Mouse (Mus musculus) lung, postnatal 25 days (tissue): ENCODE measurements around the gene Nme7.

Source experiments
- DNase-seq: peaks from one replicate; pipeline ENCODE4 v3.0.0; 2022; ENCODE audit warnings: low spot score

Gene Nme7

GRCm38 (mm10) chr1:164384354-164384753 is 80.4 kb downstream of the Nme7 start:
- DNase-seq: no peak

- no peak for DNase-seq
Observed at GRCm38 (mm10) chr1:164384972-164385371, 81.1 kb downstream of the Nme7 start.

- DNase-seq: no peak
Observed at GRCm38 (mm10) chr1:164389743-164390142, 85.8 kb downstream of the Nme7 start.

- no peak for DNase-seq
Observed at GRCm38 (mm10) chr1:164392176-164392575, 88.3 kb downstream of the Nme7 start.

DNA sequence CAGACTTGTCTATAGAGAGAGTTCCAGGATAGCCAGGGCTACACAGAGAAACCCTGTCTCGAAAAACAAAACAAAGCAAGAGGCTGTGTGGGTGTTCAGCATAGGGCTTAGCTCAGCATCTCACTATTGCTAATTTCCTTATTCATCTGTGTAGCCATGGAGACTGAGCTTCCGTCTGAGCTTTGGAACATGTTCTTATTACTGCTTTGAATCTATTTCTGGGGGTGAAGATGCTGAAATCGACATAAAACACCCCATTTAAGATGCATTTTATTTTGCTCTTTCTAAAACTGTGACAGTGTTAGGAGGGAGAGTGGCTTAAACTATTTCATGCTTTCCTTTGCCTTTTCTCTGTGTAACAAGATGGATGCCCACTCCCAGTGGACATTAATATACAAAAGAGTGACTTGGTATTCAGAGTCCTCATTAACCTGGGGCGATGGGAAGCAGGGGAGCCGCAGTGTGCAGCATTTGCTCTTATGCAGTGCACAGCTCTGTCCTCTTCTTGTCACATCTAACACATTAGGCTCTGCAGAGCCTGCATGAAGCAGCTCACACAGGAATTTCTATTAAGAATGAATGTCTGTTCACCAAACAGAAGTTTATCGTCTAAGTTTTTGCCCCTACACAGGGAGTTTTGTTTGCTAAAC is 91.3 kb downstream of the Nme7 start:
- no peak for DNase-seq

- no peak for DNase-seq
Observed at GRCm38 (mm10) chr1:164397672-164398071, 93.8 kb downstream of the Nme7 start.

DNA sequence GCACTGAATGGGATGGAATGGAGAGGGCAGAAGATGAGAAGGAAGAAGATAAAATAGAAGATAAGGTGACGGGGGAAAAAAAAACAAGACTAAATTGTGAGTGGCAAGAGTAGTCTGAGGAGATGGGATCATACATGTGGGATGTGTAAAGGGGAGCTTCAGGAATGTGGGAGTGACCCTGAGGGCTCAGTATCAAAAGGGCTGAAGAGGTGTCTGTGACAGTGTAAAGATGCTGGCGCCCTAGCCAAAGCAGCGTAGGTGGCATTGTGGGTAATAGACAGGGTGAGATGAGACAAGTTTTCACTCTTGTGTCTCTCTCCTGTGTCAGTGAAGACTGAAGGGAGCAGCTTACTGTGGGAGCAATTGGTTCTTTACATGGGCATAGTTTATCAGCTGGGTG is 95.7 kb downstream of the Nme7 start:
- DNase-seq: no peak

GRCm38 (mm10) chr1:164405385-164405802 is 101.5 kb downstream of the Nme7 start:
- peak; percentile 53 for DNase-seq

DNA sequence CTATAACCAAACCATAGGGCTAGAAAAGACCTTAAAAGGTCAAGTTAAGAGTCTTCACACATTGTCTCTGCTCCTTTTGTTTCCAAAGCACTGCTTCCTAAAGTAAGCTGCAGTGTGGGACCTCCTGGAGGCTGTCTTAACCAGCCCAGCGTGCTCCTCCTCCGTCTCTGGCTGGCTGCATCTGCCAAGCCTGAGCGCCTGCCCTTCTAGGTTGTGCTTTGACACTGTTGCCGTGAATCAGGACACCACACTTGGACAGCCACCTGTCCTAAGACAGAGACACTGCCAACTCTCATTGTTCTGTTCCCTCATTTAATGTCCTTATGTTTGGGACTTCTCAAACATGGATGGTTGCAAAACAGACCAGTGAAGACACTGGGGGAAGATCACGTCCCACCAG is 102.6 kb downstream of the Nme7 start:
- DNase-seq: no peak

DNA sequence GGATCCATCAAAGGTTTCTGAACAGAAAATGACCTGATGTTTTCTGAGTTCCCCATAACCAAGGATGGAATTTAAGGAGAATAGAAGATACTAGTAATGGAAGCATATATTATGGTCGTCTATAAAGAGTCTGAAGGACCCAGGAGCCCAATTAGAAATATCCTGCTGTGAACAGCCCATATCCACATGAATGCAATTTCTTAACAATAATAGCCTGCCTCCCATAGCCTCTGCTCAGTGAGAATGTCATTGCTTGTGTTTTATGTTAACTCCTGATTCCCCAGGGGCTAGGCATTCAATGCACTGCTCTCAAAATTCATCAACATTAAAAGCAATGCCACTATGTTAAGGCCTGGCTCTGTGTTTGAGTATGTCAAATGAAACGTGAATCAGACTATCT is 104.7 kb downstream of the Nme7 start:
- no peak for DNase-seq

DNA sequence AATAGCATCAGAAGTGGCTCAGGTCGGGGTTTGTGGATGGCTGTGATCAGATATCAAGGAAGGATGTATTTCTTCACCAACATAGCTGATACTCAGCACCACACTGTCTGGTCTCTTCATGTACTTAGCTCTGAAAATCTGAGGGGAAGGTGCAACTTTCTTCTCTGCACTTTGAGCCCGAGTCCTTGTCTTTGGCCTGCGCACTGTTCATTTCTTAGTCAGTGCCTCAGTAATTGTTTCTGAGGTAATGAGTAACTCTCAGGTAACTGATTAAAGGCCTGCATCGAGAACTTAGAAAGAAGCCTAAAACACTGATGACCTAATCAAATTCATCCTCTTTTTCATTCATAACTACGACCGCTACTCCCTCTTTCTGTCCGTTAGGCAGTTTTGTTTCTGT is 107.4 kb downstream of the Nme7 start:
- DNase-seq: no peak

DNA sequence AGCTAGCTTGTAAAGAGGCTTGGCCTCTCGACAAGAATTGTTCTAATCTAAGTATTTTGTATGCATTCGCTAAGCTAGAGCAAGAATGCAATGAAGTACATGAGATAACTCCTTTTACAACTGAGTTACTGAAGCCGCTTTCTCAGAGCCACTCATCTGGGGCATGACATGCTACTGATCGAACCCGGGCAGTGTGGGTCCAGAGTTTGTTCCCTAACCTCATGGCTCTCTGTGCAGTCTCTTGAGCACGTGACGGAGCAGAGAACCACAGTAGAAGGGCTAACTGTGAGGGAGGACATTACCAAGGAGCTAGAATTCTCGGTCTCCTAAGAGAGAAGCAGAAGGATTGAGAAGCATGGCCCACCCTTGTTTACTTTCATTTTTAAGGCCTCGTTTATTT is 109.0 kb downstream of the Nme7 start:
- DNase-seq: no peak

DNA sequence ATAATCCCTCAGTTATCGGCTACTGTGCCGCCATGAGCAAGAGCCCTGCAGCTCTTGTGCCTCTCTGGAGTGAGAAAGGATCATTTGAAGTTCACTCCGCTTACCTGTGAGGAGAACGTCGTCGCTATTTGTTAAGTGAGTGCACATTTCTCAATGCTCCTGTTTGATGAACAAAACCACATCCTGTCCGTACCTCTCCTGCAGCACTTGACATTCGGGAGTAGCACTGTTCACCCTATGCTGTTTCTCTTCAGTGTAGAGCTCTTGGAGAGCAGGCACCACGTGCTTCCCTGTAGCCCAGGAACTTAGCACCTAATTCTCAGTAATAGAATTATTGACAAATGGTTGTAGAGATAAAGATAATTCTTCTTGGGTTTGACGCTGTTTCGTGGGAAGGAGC is 109.7 kb downstream of the Nme7 start:
- peak; percentile 61 for DNase-seq

- DNase-seq: no peak
Observed at GRCm38 (mm10) chr1:164415347-164415751, 111.4 kb downstream of the Nme7 start.

DNA sequence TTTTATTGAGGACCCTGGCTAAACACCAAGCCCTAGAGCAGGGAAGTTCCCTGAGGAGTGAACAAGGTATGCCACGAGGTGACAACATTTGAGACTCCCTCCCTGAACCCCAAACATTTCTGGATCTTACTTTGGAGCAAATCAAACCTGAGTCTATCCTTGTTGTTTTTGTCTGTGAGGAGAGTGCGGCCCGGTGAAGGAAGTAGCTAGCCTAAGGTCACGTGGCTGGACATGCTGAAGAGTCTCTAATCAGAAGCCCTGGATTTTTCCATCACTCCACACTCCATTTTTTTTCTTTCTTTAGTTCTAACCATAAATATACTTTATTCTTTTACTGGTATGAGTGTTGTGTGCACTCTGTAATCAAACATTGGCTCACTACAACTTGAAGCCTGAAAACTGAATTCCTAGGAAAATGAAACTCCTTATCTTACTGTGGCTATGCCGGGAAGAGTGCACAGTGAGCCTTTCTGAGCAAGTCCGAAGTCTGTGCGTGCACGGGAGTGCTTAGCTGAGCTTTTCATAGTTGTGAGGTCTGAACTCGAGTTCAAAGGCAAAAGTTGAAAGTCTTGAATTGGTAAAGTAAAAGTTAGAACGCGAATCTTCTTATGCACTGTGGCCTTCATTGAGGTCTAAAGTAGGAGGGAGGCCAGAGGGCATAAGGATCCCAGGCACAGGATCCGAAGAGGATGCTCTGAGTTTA is 112.9 kb downstream of the Nme7 start:
- no peak for DNase-seq

DNA sequence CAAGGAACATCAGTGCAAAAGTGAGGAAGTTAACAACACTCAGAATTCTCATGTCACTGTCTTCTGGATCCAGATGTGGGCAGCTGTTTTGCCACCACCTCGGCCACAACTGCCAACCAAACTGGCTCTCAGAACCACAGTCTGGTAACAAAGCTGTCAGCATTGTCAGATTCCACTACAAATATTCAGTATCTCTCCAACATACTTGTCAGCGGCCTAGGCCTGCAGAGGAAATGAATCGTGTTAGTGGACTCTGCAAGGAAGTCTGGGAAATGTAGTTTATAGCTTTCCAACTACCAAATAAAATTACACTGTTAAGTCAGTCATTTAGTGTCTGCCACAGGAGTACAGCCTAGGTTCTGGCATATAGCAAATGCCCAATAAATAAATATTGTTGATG is 113.7 kb downstream of the Nme7 start:
- no peak for DNase-seq

- no peak for DNase-seq
Observed at GRCm38 (mm10) chr1:164418320-164418719, 114.4 kb downstream of the Nme7 start.

DNA sequence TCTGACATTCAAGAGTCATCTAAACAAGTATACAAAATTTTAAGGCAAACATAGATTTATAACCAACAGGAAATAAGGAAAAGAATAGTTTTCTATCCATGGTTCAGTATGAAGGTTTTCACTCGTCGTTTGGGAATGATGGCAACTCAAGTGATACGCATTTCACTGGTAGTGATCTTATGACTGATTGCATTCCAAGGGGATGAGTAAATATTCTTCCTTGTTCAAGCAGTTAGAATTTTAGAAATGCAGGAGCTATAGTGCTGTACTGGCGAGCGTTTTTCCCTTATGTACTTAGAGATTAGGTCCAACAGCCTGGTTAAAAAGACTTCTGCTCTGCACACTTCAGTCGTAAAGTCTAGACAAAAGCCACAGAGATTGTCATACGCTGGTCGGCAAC is 115.5 kb downstream of the Nme7 start:
- no peak for DNase-seq

DNA sequence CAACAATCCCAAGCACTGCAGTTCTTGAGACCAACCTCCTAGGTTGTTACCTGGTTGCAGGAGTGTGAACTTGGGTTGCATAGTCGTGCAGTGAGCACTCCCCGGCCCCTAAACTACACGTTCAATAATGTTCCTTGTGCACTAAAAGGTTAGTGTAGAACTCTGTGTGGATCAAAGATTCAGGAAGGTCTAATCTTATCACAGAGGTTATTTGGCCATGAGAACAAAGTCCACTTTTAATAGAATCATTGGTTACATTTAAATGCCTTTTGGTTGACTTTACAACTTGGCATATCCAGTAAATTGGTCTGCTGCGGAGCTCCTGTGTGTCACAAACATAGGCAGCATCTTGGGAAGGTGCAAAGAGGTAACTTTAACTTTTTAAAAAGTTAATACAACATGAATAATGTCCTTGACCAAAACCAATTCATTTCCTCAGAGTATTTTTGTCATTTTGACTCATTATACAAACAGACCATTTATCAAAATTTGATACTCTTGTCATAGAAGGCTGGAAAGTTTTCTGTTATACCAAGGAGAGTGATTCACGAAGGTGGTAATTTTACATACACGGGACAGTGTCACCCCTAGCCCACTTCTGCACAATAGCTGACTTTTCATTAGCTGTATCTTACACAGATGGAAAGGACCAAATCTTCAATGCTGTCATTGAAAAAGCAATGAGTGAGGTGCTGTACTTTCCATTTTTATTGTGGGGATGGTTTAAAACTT is 116.9 kb downstream of the Nme7 start:
- no peak for DNase-seq

GRCm38 (mm10) chr1:164426227-164426626 is 122.3 kb downstream of the Nme7 start:
- DNase-seq: no peak

DNA sequence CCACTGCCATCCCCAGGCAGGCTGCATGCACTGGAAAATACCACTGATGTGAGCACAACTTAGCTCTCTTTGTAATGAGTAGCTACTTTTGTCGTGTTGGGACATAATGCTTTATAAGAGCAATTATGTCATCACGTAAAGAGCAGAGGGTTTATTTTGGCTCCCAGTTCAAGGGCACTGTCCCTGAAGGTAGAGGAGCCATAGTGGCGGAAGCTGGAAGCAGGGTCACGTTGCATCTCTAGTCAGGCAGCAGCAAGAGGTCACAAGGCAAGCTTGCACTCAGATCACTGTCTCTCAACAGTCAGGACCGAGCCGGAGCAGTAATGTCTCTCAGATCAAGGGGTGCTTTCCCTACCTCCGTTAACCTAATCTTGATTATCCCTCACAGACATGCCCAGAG is 123.9 kb downstream of the Nme7 start:
- DNase-seq: no peak

DNA sequence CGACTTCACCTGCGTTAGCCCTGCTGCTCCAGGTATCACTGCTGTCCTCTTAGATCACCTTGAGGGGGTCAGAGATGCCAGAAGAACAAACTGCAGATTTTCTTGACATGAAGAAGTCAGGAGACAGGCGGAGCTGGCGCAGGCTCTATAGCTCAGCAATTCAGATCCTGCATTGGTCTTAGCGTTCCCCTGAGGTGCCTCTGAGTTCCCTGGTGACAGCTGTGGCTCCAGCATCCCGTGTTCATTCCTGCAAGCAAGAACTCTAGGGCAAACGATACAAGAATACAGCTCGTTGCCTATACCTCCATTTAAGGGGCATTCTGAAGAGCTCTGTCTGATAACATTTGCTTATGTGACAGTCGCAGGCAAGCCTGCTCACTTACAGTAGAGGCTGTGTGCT is 124.7 kb downstream of the Nme7 start:
- DNase-seq: no peak

DNA sequence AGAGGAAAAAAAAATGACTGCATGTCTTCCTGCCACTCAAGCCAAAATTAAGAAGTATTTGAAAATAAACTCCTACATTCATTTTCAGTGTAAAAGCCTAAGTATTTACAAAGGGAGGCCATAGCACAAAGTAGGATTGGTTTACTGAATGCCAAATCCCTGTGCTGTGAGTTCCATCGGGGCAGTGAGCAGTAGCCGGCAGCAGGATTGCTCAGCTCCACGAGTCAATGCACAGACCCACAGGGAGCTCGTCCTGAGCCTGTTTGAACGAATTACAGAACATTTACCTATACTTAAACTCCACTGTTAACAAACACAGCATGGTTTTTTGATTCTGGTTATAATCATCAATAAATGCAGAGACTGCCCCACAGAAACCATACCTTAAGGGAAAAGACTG is 128.7 kb downstream of the Nme7 start:
- no peak for DNase-seq
